Mouse (Mus musculus) small intestine, adult 2 months (tissue): Measurements from ENCODE around the gene Ctdnep1.

ENCODE experiments used
- CTCF ChIP-seq: fragments of 200-500 bp; IDR thresholded peaks from 2 replicates; pipeline ENCODE4 v1.5.1; 2012; ENCODE audit warnings: low read depth, mild to moderate bottlenecking, control low read depth, inconsistent platforms, low read length, moderate library complexity, mixed read lengths; ENCODE audit not compliant: insufficient replicate concordance, insufficient read length; ENCODE audit errors: extremely low read depth
- POLR2A ChIP-seq: fragments of 200-500 bp; IDR thresholded peaks from 2 replicates; pipeline ENCODE4 v1.6.1; 2012; ENCODE audit warnings: low read depth, mild to moderate bottlenecking, control low read depth, inconsistent platforms, low read length, moderate library complexity

GRCm38 (mm10) chr11:70002471-70002870 is 21.5 kb downstream of the Ctdnep1 start:
- TF ChIP-seq CTCF: no peak
- no peak for TF ChIP-seq POLR2A
